Mouse (Mus musculus) MEL-GATA-1-ER (cell line): ENCODE measurements around the gene Dapk1.

Source experiments
- DNase-seq: peaks from one replicate; pipeline ENCODE4 v3.0.0-alpha.2; 2012; ENCODE audit warnings: low read depth; ENCODE audit errors: extremely low read depth

Dapk1 gene

GRCm38 (mm10) chr13:60615057-60615650 lies 13.4 kb downstream of the Dapk1 start:
- DNase-seq = no peak

DNA sequence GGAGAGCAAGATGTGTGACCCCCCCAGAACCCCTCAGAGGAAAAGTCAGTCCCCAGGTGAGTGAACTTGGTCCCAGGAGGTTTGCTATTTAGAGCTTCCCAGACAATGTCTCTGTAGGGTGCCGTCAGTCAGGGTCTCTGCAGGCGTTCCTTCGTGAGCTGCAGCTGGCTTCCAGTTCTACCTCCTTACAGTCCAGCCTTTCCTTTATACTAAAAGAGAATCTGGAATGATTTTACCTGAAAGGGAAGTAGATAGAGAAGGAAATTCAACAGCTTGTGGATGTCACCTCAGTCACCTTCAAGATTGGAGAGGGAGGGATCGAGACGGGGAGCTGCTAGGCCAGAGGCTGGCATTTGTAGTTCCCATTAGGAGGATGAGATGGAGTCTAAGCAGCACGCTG lies 14.3 kb downstream of the Dapk1 start:
- DNase-seq = no peak

GRCm38 (mm10) chr13:60618287-60618686 lies 16.5 kb downstream of the Dapk1 start:
- DNase-seq = no peak

DNA sequence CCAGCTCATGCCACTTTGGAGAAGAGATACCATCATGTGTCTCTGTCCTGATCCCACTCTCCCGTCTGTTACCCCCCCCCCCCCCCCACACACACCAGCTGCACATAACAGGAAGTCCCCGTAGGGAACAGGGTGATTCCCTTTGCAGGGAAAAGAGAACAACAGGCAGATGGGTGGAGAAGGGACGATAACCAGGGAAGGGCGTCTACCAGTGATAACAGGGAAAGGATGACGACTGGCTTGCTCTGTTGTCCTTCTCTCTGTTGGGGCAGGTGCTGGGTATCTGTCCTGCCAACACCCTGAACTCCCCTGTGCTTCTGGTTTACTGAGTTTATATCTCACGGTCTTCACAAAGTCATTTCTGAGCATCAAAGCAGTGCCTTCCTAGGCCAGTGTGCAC lies 18.0 kb downstream of the Dapk1 start:
- DNase-seq = peak; percentile 77

- DNase-seq = no peak
Measured at GRCm38 (mm10) chr13:60621411-60621965, 19.7 kb downstream of the Dapk1 start.

GRCm38 (mm10) chr13:60625581-60625980 lies 23.8 kb downstream of the Dapk1 start:
- DNase-seq = no peak

DNA sequence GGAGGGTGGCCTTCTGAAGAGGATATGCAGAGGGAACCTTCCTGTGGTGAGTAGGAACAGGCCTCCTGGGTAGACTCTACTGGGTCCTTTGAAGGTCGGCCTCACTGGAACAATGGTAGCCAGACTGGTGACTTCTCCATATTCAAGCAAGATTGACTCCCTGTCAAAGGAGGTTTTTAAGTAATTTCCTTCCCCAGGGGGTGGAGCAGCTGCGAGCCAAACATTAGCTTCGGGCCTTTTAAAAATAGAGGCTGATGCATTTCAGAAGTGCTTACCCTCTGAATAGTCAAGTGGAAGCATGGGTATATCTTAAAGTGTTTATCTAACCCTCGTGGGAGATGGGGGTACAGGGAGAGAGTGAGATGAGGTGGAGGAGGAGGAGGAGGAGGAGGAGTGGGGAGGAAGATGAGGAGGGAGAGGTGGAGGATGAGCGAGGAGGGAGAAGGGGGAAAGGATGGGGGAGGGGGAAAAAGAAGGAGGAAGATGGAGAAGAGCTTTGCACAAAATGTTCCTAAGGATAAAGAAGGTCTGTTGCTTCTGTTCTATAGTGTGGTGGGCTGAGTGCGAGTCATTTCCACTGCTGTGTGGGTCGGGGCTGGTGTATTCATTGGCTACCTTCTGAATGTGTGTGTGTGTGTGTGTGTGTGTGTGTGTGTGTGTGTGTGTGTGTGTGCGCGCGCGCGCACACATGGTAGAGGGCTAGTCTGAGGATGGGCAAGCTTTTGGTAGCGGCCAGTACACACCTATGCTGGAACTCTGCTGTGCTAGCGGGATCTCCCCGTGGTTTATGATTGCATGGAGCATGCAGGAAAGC lies 26.3 kb downstream of the Dapk1 start:
- no peak for DNase-seq

- DNase-seq = no peak
Measured at GRCm38 (mm10) chr13:60628657-60628950, 26.9 kb downstream of the Dapk1 start.

DNA sequence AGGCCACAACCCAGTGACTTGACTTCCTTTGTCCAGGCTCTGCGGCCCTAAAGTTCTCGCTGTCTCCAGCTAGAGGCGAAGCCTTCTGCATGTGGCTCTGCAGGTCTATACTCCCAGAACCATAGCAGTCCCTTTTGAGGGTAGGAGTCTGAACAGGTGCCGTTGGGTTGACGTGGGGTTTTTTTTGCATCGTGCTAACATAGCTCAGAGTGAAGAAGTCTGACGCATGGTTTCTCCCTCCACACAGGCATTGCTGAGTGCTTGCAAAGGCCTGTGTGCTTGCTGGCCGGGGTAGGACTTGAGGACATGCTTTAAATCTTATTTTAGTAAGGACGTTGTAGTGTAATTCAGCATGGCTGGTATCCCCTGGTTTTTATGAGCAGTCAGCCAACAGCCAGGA lies 27.7 kb downstream of the Dapk1 start:
- DNase-seq = no peak

- DNase-seq = no peak
Measured at GRCm38 (mm10) chr13:60633945-60634344, 32.2 kb downstream of the Dapk1 start.

DNA sequence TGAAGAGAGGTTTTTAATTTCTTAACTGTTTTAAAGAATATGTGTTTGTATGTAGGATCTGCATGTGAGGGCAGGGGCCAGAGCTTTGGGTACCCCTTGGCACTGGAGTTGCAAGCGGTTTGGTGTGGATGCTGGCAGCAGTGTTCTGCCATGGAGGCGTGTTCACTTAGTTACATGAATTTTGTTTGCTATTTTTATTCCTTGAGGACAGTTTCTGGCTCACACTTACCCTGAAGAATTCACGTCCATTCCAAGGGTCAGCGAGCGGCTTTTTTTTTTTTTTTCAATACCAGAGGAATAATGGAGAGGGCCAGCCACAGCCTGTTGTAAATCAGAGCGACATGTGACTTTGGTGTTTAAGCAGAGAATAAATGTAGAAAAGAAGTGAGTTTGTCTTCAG lies 33.9 kb downstream of the Dapk1 start:
- DNase-seq = no peak

GRCm38 (mm10) chr13:60639482-60640055 lies 37.8 kb downstream of the Dapk1 start:
- DNase-seq = no peak

DNA sequence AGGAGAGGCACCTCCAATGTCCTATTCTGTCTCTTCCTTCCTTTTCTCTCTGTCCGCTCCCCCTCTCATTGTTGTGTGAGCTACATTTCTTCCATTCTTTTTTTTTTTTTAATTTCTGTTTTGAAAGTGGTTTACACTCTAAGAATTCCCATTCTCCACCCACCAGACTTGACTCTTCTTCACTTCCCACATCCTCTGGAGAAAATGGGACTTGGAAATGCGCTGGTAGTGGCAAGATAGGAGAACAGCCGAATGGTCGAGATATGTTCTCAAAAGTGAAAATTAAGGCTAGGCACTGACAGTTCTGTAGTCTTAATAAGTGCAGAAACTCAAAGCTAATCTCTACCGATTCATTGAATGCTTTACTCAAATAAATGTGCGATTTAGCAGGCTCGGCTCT lies 38.7 kb downstream of the Dapk1 start:
- no peak for DNase-seq

- peak; percentile 79 for DNase-seq
Measured at GRCm38 (mm10) chr13:60644457-60644889, 42.7 kb downstream of the Dapk1 start.

DNA sequence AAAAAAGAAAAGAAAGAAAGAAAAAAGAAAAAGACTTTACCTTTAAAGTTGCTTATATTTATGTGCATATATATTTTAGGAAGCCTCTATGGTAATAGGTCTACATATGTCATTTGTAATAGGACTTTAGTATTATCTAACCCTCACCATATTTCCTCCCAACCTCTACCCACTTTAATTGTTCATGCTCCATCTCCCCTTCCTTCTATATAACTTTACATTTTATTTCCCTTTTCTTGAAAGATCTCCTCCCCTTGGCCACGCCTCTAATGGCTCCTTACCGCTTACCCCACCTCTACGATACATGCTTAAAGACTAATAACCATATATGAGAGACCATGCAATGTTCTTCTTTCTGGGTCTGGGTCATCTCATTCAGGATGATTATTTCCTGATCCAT lies 45.0 kb downstream of the Dapk1 start:
- peak; percentile 71 for DNase-seq

GRCm38 (mm10) chr13:60648350-60648749 lies 46.6 kb downstream of the Dapk1 start:
- DNase-seq = no peak

- no peak for DNase-seq
Measured at GRCm38 (mm10) chr13:60650000-60650399, 48.3 kb downstream of the Dapk1 start.

DNA sequence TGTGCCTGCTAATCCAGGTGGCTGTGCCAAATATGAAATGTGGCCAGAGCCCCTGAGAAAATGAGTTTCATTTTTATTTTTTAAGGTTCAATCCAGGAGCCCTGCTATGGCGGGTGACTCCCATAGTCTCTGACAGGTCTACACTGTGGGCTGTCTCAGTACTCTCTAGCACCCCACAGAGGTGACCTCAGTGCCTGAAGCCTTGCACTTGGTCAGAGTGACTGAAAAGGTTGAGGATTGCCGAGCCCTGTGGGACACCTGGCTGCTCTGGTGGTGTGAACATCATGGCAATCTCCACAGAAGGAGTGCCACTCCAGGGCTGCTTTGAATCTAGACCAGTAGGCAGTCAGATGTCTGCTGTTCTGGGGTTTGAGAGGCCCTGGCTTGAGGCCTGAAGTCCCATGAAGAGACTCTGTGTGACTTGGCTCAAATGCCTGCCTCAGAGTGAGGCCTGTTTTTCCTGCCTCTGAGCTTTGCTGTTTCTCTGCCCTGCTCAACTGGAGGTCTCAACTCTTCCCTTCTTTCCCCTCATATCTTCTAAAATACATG lies 52.3 kb downstream of the Dapk1 start:
- DNase-seq = no peak

DNA sequence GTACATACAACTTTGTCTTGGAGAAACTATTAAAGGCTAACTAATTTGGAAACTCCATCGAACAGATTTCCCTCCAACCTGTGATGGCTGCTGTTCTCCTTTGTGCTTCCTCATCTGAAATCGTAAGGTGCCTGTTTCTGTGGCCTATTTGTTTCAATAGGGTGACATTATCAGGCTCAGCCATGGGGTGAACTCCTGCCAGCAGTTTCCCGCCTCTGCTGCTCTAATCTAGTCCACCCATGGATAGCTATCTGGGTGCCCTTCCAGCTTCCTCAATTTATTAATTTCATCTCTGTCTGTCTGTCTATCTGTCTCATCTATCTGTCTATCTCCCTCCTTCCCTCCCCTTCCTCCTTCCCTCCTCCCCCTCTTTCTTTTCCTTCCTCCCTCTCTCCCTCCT lies 53.5 kb downstream of the Dapk1 start:
- peak; percentile 82 for DNase-seq

DNA sequence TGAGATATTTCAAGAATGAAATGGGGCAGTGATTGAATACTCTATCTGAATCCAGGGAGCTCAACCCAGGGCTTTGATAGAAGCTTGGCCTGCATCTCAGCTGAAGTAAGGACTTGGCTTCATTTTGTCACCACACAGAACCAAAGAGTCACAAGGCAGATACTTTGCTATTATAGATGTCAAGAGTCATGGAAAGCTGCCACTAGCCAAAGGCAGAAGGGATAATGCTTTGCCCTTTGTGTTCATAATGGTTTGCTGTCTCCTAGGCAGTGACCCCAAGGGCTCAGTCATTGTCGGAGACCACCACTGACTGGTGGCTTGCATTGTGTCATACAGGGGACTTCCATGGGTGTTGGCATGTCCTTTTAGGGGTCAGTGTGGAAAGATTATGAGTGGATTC lies 57.9 kb downstream of the Dapk1 start:
- DNase-seq = no peak

DNA sequence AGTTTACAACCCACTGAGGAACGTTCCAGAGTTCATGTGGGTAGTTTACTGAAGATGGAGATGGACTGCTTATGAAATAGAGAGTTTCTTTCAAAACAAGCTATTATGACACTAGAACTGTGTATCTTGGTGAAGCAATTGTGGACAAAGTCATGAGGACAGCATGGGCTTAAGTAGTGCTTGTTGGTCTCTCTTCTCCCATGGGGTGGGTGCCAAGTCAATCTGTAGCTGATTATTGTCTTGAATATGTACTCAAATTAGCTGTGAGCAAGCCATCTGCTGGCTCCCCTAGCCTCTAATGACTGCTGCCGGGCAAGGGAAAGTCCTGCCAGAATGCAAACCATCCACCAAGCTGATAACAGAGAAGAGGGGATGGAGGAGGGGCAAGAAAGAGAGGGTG lies 58.3 kb downstream of the Dapk1 start:
- no peak for DNase-seq

GRCm38 (mm10) chr13:60660711-60661261 lies 59.0 kb downstream of the Dapk1 start:
- no peak for DNase-seq
